Mouse (Mus musculus): Measurements from ENCODE around the gene Rprml. TPM values are rescaled to one million over a fixed set of nuclear protein-coding genes. Genes with fewer than 3 reads are reported as not detected.

The Rprml gene
- polyA plus RNA-seq, 1 experiment = not detected

DNA sequence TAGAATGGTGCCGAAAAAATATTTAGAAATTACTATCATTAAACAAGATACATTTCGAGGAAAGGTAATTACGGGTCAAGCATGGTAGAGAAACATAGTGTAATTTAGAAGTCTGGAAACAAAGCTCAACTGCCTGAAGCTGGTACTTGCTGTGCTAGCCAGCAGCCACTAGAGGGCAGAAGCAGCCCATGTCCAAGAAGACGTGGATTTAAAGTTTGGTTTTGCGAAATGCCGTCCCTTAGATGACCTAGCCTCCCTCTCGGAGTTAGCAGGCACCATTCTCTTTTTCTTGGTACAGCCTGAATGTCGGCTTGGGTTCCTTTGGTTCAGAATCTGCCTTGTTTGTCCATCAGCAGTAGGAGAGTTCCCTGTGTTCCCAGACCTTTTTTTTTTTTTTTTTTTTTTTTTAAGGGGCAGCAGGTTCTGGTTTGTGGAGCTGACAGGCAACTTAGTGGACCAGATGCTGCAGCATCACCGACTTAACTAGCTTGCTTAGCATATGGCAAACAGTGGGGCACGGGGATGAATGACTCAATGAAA lies 9.9 kb upstream of the Rprml start:
- TF ChIP-seq CTCF (IDR thresholded peaks at IDR 0.05; ENCODE audit: insufficient read depth, low read depth, low read length) (peak; percentile 52), POLR2A (IDR thresholded peaks at IDR 0.05; ENCODE audit: insufficient read depth, low read depth, low read length) (no peak)
- WGBS = 1% methylated on average over 10 of the region's 10 CpGs
- Histone ChIP-seq H3K4me3 (ENCODE audit: insufficient read depth, low read depth, low read length) (no peak overlapping the region), H3K27ac (ENCODE audit: insufficient read depth, low read depth, low read length) (no peak overlapping the region), H3K4me1 (ENCODE audit: control insufficient read depth, insufficient read depth, low read length) (peaks cover 24% of the 10 kb centered on the region)

DNA sequence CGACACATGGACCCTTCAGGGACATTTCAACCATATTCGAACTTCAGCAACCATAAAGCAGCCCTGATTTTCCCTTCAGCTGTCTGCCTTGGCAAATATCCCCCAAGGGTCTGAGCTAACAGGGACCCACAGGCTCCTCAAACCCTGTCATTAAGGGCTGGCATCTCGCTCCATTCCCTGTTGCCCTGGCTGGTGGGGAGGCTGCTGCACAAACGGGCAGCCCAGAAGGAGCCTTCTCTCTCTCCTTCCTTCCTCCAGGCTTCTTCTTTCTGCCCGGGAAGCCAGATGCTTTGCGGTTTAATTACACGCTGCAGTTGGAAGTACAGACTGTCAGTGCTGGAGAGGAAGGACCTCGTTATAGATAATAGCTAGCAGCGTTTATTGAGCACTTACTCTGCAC lies 6.2 kb upstream of the Rprml start:
- Histone ChIP-seq H3K27ac (ENCODE audit: insufficient read depth, low read depth, low read length) (peak overlapping the region; percentile 59), H3K4me1 (ENCODE audit: control insufficient read depth, insufficient read depth, low read length) (peaks cover 39% of the 10 kb centered on the region), H3K4me3 (ENCODE audit: insufficient read depth, low read depth, low read length) (no peak overlapping the region)
- no peak for TF ChIP-seq POLR2A (IDR thresholded peaks at IDR 0.05; ENCODE audit: insufficient read depth, low read depth, low read length)
- no peak for TF ChIP-seq CTCF (IDR thresholded peaks at IDR 0.05; ENCODE audit: insufficient read depth, low read depth, low read length)
- WGBS = 22% methylated on average over 9 of the region's 9 CpGs

DNA sequence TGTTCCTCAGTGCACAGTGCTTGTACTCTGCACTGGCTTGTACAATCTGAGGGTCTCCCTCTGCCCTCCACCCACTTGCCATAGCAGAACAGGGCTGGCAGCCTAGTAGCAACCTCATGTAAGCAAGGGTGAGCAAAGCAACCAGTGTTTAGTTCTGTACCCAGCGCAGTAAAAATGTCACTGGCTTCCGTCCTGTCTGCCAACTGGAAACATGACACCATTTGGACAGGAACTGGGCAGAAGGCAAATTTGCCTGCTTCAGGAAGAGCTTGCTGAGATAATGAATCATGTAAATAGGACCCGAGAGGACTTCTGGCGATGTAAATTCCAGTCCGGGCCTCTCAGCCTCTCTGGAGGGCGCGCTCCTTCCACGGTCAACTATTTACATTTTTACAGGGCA lies 3.6 kb upstream of the Rprml start:
- Histone ChIP-seq H3K4me1 (ENCODE audit: control insufficient read depth, insufficient read depth, low read length) (peaks cover 43% of the 10 kb centered on the region), H3K27ac (ENCODE audit: insufficient read depth, low read depth, low read length) (no peak overlapping the region), H3K4me3 (ENCODE audit: insufficient read depth, low read depth, low read length) (no peak overlapping the region)
- TF ChIP-seq POLR2A (IDR thresholded peaks at IDR 0.05; ENCODE audit: insufficient read depth, low read depth, low read length) = no peak
- WGBS = 87% methylated on average over 8 of the region's 8 CpGs

DNA sequence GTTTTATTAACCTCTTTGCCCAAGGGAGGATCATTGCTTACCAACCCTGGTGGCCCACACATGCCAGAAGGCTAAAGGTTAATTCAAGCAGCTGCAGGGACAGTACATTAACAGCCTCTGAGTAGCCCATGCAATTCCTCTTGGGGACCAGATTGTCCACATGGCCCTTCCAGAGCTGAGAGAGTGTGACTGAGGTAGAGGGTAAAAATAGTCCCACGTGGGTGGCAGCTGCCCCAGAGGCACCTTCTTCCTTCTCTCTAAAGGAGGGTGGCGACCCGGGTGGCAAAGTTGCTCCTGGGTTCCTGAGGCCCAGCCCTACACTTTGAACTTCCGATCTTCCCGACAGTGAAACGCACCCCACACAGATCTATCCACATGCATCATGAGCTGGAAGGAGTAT lies 3.1 kb upstream of the Rprml start:
- TF ChIP-seq POLR2A (IDR thresholded peaks at IDR 0.05; ENCODE audit: insufficient read depth, low read depth, low read length) (no peak), CTCF (IDR thresholded peaks at IDR 0.05; ENCODE audit: insufficient read depth, low read depth, low read length) (no peak)
- Histone ChIP-seq H3K4me3 (ENCODE audit: insufficient read depth, low read depth, low read length) (no peak overlapping the region), H3K27ac (ENCODE audit: insufficient read depth, low read depth, low read length) (no peak overlapping the region), H3K4me1 (ENCODE audit: control insufficient read depth, insufficient read depth, low read length) (peaks cover 43% of the 10 kb centered on the region)
- WGBS = 85% methylated on average over 6 of the region's 6 CpGs

DNA sequence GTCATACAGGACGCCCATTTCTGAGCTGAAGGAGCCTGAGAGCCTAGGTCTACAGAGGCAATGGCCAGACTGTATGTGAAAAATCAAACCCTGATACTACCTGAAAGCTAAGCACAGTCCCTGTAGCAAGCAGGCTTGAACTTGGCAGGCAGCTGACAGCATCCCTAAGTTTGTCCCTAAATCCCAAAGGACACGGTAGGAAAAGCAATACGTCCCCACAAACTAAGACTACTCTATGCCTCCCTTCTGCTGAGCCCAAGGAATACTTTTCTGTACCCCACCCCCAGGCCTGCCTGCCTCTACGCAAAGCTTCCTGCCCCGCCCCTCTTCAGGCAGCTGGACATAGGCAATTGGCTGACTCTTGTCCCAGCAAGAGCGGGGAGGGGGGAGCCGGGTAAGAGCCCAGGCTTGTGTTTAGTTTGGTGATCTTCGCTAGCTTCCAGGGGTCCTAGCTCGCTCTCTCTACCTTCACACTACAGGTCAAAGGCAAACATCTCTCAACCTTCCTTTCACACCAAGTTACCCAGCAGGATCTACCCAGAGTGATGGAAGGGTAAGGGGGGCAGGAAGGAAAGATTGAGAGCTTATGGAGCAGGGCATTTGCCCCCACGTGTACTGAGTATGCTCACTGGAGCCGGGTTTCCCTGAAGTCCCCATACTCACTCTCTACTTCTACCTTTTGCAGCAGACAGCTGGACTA lies 1.3 kb upstream of the Rprml start:
- 34% methylated on average over 11 of the region's 11 CpGs for WGBS
- Histone ChIP-seq H3K4me3 (ENCODE audit: insufficient read depth, low read depth, low read length) (no peak overlapping the region), H3K27ac (ENCODE audit: insufficient read depth, low read depth, low read length) (no peak overlapping the region), H3K4me1 (ENCODE audit: control insufficient read depth, insufficient read depth, low read length) (peaks cover 37% of the 10 kb centered on the region)
- TF ChIP-seq CTCF (IDR thresholded peaks at IDR 0.05; ENCODE audit: insufficient read depth, low read depth, low read length) (no peak), POLR2A (IDR thresholded peaks at IDR 0.05; ENCODE audit: insufficient read depth, low read depth, low read length) (no peak)

DNA sequence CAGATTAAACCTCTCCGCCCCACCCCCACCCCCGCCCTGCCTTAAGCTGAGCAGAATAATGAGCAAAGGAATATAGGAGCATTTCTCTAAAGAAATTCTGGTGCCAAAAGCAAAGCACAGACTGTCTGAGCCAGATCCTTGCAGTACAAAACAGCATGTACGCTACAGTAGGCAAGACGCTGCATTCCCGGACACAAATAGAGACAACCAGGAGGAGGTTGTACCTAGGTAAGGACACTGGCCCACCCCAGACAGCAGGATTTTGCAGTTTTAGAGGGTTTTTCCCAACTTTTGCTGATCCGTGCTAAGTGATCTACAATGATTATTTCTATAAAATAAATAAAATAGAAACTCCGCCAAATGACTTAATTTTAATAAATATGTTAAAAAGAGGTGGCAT lies 714 bp upstream of the Rprml start:
- Histone ChIP-seq H3K4me1 (ENCODE audit: control insufficient read depth, insufficient read depth, low read length) (peaks cover 37% of the 10 kb centered on the region), H3K4me3 (ENCODE audit: insufficient read depth, low read depth, low read length) (peak overlapping the region; percentile 80; the same call in 1 of the 2 replicates), H3K27ac (ENCODE audit: insufficient read depth, low read depth, low read length) (peak overlapping the region; percentile 83)
- 17% methylated on average over 7 of the region's 7 CpGs for WGBS
- TF ChIP-seq POLR2A (IDR thresholded peaks at IDR 0.05; ENCODE audit: insufficient read depth, low read depth, low read length) (no peak), CTCF (IDR thresholded peaks at IDR 0.05; ENCODE audit: insufficient read depth, low read depth, low read length) (no peak)

DNA sequence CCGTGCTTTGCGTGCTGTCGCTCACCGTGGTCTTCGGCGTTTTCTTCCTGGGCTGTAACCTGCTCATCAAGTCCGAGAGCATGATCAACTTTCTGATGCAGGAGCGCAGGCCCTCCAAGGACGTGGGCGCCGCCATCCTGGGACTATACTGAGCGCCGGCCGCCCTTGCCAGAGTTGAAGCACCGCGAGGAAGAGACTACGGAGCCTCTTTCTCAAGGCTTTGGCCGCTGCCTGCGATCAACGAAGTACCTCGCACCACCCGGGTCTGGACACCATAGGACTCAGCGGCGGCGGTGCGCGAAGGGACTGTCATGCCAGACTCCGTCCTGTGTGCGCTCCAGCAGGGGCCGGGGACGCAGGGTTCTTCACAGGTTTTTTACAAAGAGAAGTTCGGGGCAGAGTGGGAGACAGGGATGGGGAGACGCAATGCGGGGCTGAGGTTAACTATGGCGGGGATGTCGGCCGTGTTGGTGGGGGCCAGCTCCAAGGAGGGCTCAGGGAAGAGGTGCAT lies 668 bp downstream of the Rprml start:
- peak overlapping the region; percentile 80 for H3K4me3 ChIP-seq (ENCODE audit: insufficient read depth, low read depth, low read length)
- WGBS = 1% methylated on average over 37 of the region's 37 CpGs
- H3K27ac ChIP-seq (ENCODE audit: insufficient read depth, low read depth, low read length) = peak overlapping the region; percentile 97
- peaks cover 42% of the 10 kb centered on the region for H3K4me1 ChIP-seq (ENCODE audit: control insufficient read depth, insufficient read depth, low read length)
- TF ChIP-seq POLR2A (IDR thresholded peaks at IDR 0.05; ENCODE audit: insufficient read depth, low read depth, low read length) (no peak), CTCF (IDR thresholded peaks at IDR 0.05; ENCODE audit: insufficient read depth, low read depth, low read length) (no peak)

DNA sequence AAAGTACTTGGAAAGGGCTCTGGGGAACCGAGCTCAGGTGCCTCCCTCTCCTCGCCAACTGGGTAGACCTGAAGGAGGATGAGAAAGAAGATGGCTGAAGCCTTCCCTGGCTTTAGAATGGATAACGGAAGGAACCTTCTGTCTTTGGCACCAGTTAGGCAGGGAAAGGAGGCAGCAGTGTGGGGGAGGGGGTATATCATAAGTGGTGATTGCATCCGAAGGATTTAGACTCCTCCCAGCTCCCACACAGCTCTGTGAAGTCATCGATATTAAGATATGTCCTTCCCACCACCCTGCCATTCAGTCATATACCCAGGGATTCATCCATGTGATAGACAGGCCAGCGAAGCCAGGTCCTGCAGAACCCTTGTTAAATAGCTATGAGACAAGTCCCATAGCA lies 2.1 kb downstream of the Rprml start:
- WGBS = 46% methylated on average over 6 of the region's 6 CpGs
- peak overlapping the region; percentile 78 for H3K27ac ChIP-seq (ENCODE audit: insufficient read depth, low read depth, low read length)
- TF ChIP-seq CTCF (IDR thresholded peaks at IDR 0.05; ENCODE audit: insufficient read depth, low read depth, low read length) (no peak), POLR2A (IDR thresholded peaks at IDR 0.05; ENCODE audit: insufficient read depth, low read depth, low read length) (no peak)
- peaks cover 38% of the 10 kb centered on the region for H3K4me1 ChIP-seq (ENCODE audit: control insufficient read depth, insufficient read depth, low read length)
- peak overlapping the region; percentile 50 for H3K4me3 ChIP-seq (ENCODE audit: insufficient read depth, low read depth, low read length)

DNA sequence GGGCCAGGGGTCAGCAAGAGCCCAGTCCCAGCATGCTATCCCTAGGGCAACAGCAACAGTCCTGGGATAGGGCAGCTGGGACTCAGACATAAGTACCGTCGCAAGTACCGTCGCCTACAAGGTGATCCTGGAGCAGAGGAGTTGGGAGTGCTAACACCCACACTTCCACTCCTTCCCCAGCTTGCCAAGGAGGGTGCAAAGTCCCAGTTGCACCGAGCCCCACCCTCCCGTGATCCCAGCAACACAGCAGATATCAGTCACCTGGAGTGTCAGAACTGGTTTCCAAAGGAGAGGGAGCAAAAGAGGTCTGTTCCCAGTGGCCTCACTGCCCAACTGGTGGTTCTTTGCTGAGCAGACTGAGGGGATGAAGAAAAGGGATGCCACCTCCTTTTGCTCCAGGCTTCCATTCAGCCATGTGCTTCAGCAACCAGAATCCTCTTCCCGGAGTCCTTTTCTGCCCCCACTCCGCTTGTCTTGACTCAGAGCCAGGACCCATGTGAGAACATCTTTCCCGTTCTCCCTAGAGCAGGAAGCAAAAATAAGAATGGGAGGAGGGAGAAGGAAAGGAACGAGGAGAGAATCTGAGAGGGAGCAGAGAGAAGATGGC lies 4.1 kb downstream of the Rprml start:
- peaks cover 39% of the 10 kb centered on the region for H3K4me1 ChIP-seq (ENCODE audit: control insufficient read depth, insufficient read depth, low read length)
- 33% methylated on average over 10 of the region's 10 CpGs for WGBS
- H3K4me3 ChIP-seq (ENCODE audit: insufficient read depth, low read depth, low read length) = no peak overlapping the region
- TF ChIP-seq POLR2A (IDR thresholded peaks at IDR 0.05; ENCODE audit: insufficient read depth, low read depth, low read length) (no peak), CTCF (IDR thresholded peaks at IDR 0.05; ENCODE audit: insufficient read depth, low read depth, low read length) (no peak)
- peak overlapping the region; percentile 57; the same call in 1 of the 2 replicates for H3K27ac ChIP-seq (ENCODE audit: insufficient read depth, low read depth, low read length)

All from olfactory bulb, adult 2 months (tissue).